In the genomic region with DNA sequence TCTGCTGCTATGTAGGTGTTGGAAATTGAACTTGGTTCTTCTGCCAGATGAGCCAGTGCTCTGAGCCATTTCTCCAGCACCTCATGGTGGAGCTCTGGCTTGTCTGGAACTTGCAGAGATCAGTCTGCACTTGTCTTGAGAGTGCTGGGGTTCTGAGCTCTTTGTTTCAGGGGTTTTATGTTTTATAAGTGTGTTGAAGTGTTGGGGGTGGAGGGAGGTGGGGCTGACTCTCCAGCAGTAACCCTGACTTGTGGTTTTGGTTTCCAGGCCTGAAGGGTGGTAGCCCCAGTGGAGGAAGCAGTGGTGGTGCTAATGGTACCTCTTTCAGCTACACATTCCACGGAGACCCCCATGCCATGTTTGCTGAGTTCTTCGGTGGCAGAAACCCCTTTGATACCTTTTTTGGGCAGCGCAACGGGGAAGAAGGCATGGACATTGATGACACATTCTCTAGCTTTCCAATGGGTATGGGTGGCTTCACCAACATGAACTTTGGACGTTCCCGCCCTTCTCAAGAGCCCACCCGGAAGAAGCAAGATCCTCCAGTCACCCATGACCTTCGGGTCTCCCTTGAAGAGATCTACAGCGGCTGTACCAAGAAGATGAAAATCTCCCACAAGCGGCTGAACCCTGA, we compare ENCODE assay signal across 8 mouse cellular contexts. TPM values are rescaled to one million over a fixed set of nuclear protein-coding genes. Genes with fewer than 3 reads are reported as not detected.
DNase-seq lines count a peak whose midpoint lies in the region; ATAC-seq and TF ChIP-seq lines count a peak whose summit lies in the region.

No protein-coding gene starts in this region.

- H3K9me3 ChIP-seq in neural tube, embryonic 11.5 days (ENCODE audit: control insufficient read depth, low read length), result no peaks in the 10 kb centered on the region
- H3K9me3 ChIP-seq in limb, embryonic 11.5 days (ENCODE audit: control insufficient read depth, low read length), result no peaks in the 10 kb centered on the region

- H3K36me3 ChIP-seq in neural tube, embryonic 11.5 days (ENCODE audit: control insufficient read depth, insufficient read depth, low read length), result peaks cover 13% of the 10 kb centered on the region
- peaks cover 18% of the 10 kb centered on the region for H3K36me3 ChIP-seq in limb, embryonic 11.5 days (ENCODE audit: control insufficient read depth, insufficient read depth, low read length)
- H3K36me3 ChIP-seq in small intestine, adult 2 months (ENCODE audit: control insufficient read depth, insufficient read depth, low read length), result peaks cover 37% of the 10 kb centered on the region

- 94% methylated on average over 10 of the region's 10 CpGs for WGBS in neural tube, embryonic 11.5 days
- 94% methylated on average over 10 of the region's 10 CpGs for WGBS in limb, embryonic 11.5 days
- 77% methylated on average over 10 of the region's 10 CpGs for WGBS in small intestine, adult 2 months

- intact Hi-C loops in left cerebral cortex, postnatal 14 days (cut with DNase I), result no loop called here

- DNase-seq in neural tube, embryonic 11.5 days (ENCODE audit: low spot score), result no peak
- no peak for DNase-seq in neural tube, embryonic 10.5 days (ENCODE audit: extremely low spot score, low spot score)
- DNase-seq in limb, embryonic 11.5 days (ENCODE audit: low spot score), result no peak
- DNase-seq in right cerebral cortex, postnatal 4 days, result no peak
- DNase-seq in embryo, embryonic 10.5 days (ENCODE audit: low spot score), result no peak
- no peak for DNase-seq in left cerebral cortex, postnatal 14 days (ENCODE audit: low spot score in 2 of 2)

- no peak overlapping the region for H3K27ac ChIP-seq in neural tube, embryonic 11.5 days (ENCODE audit: low read depth, low read length)
- H3K27ac ChIP-seq in embryonic fibroblast, embryonic 13.5 days (ENCODE audit: insufficient read depth, low read length), result peak overlapping the region; percentile 92; the same call in 1 of the 2 replicates
- no peak overlapping the region for H3K27ac ChIP-seq in limb, embryonic 11.5 days (replicated peaks; ENCODE audit: low read depth, low read length)
- no peak overlapping the region for H3K27ac ChIP-seq in small intestine, adult 2 months (ENCODE audit: insufficient read depth, low read depth, low read length)

- H3K9ac ChIP-seq in neural tube, embryonic 11.5 days (ENCODE audit: low read length), result peak overlapping the region; percentile 91
- no peak overlapping the region for H3K9ac ChIP-seq in limb, embryonic 11.5 days (ENCODE audit: low read length)

- no peak for TF ChIP-seq POLR2A in embryonic fibroblast, embryonic 13.5 days (IDR thresholded peaks at IDR 0.05; ENCODE audit: low read depth, low read length)
- no peak for TF ChIP-seq POLR2A in small intestine, adult 2 months (IDR thresholded peaks at IDR 0.05; ENCODE audit: low read depth, low read length)

- peak overlapping the region; percentile 70 for H3K4me2 ChIP-seq in neural tube, embryonic 11.5 days (ENCODE audit: low read depth)
- peak overlapping the region; percentile 74 for H3K4me2 ChIP-seq in limb, embryonic 11.5 days (ENCODE audit: low read depth, severe bottlenecking)

- H3K27me3 ChIP-seq in neural tube, embryonic 11.5 days (ENCODE audit: control insufficient read depth, insufficient read depth, low read length), result no peaks in the 10 kb centered on the region
- H3K27me3 ChIP-seq in limb, embryonic 11.5 days (ENCODE audit: control insufficient read depth, insufficient read depth, low read length), result no peaks in the 10 kb centered on the region
- H3K27me3 ChIP-seq in small intestine, adult 2 months (ENCODE audit: control insufficient read depth, insufficient read depth, low read length), result no peaks in the 10 kb centered on the region

- no peak for ATAC-seq in neural tube, embryonic 11.5 days (ENCODE audit: insufficient read depth, low FRiP score, low TSS enrichment)
- no peak for ATAC-seq in limb, embryonic 11.5 days (ENCODE audit: insufficient number of reproducible peaks, low FRiP score, low TSS enrichment, low read depth)

- TF ChIP-seq CTCF in embryonic fibroblast, embryonic 13.5 days (IDR thresholded peaks at IDR 0.05; ENCODE audit: borderline replicate concordance, insufficient read depth, low read length), result no peak
- no peak for TF ChIP-seq CTCF in small intestine, adult 2 months (IDR thresholded peaks at IDR 0.05; ENCODE audit: extremely low read depth, insufficient read length, insufficient replicate concordance, low read depth, low read length)

- peaks cover 17% of the 10 kb centered on the region for H3K4me1 ChIP-seq in neural tube, embryonic 11.5 days (ENCODE audit: control insufficient read depth, insufficient read depth, low read length)
- H3K4me1 ChIP-seq in embryonic fibroblast, embryonic 13.5 days (ENCODE audit: control insufficient read depth, insufficient read depth, low read length), result 0 out of 2 replicates have a peak, but pooled peaks cover 2% of the 10 kb centered on the region
- H3K4me1 ChIP-seq in limb, embryonic 11.5 days (ENCODE audit: control insufficient read depth, insufficient read depth, low read length), result peaks cover 6% of the 10 kb centered on the region
- H3K4me1 ChIP-seq in small intestine, adult 2 months (ENCODE audit: control insufficient read depth, insufficient read depth, insufficient read length, low read length), result peaks cover 10% of the 10 kb centered on the region; the same call in 1 of the 2 replicates

- peak overlapping the region; percentile 83 for H3K4me3 ChIP-seq in neural tube, embryonic 11.5 days (ENCODE audit: low read depth, low read length)
- peak overlapping the region; percentile 93 for H3K4me3 ChIP-seq in embryonic fibroblast, embryonic 13.5 days (ENCODE audit: insufficient read depth, low read length)
- H3K4me3 ChIP-seq in limb, embryonic 11.5 days (ENCODE audit: low read depth, low read length), result peak overlapping the region; percentile 84
- H3K4me3 ChIP-seq in small intestine, adult 2 months (ENCODE audit: low read depth, low read length), result peak overlapping the region; percentile 10; the same call in 1 of the 2 replicates

RNA-seq across cellular contexts. Expression of gene Dnajb1, which starts 1.7 kb away (rescaled TPM):
- 64.9 and 68.9 TPM in 2 replicates for polyA plus RNA-seq in neural tube, embryonic 11.5 days (2014; fragmentation: Nextera tagmentation; extraction: Ambion mirVana)
- polyA plus RNA-seq in embryonic fibroblast, embryonic 13.5 days (2011; ENCODE audit: insufficient read length, low read depth, missing spikeins), result 27.7 and 32.2 TPM in 2 replicates
- 75.6 and 78.2 TPM in 2 replicates for polyA plus RNA-seq in limb, embryonic 11.5 days (2014; fragmentation: Nextera tagmentation; extraction: Ambion mirVana)
- polyA plus RNA-seq in small intestine, adult 2 months (2012; rRNA removed), result 21.1 and 34.0 TPM in 2 replicates
- 10 to 100 TPM; 38.4 to 40.0 TPM for total RNA-seq in left cerebral cortex, postnatal 14 days (2021)

RNA-seq across cellular contexts. Expression of gene Tecr, which starts 1.9 kb away (rescaled TPM):
- polyA plus RNA-seq in neural tube, embryonic 11.5 days (2014; fragmentation: Nextera tagmentation; extraction: Ambion mirVana), result 734 and 760 TPM in 2 replicates
- polyA plus RNA-seq in embryonic fibroblast, embryonic 13.5 days (2011; ENCODE audit: insufficient read length, low read depth, missing spikeins), result 210 and 213 TPM in 2 replicates
- polyA plus RNA-seq in limb, embryonic 11.5 days (2014; fragmentation: Nextera tagmentation; extraction: Ambion mirVana), result 679 and 704 TPM in 2 replicates
- polyA plus RNA-seq in small intestine, adult 2 months (2012; rRNA removed), result 184 and 322 TPM in 2 replicates
- total RNA-seq in left cerebral cortex, postnatal 14 days (2021), result 100 to 1,000 TPM; 587 to 600 TPM

RNA-seq across cellular contexts. Expression of gene Gipc1, which starts 42.8 kb away (rescaled TPM):
- polyA plus RNA-seq in neural tube, embryonic 11.5 days (2014; fragmentation: Nextera tagmentation; extraction: Ambion mirVana), result 174 and 181 TPM in 2 replicates
- polyA plus RNA-seq in embryonic fibroblast, embryonic 13.5 days (2011; ENCODE audit: insufficient read length, low read depth, missing spikeins), result 47.4 and 63.3 TPM in 2 replicates
- polyA plus RNA-seq in limb, embryonic 11.5 days (2014; fragmentation: Nextera tagmentation; extraction: Ambion mirVana), result 163 and 178 TPM in 2 replicates
- 23.4 and 35.5 TPM in 2 replicates for polyA plus RNA-seq in small intestine, adult 2 months (2012; rRNA removed)
- 100 to 1,000 TPM; 104 to 109 TPM for total RNA-seq in left cerebral cortex, postnatal 14 days (2021)

RNA-seq across cellular contexts. Expression of gene Ndufb7, which starts 43.2 kb away (rescaled TPM):
- polyA plus RNA-seq in neural tube, embryonic 11.5 days (2014; fragmentation: Nextera tagmentation; extraction: Ambion mirVana), result 326 and 331 TPM in 2 replicates
- 67.4 and 86.9 TPM in 2 replicates for polyA plus RNA-seq in embryonic fibroblast, embryonic 13.5 days (2011; ENCODE audit: insufficient read length, low read depth, missing spikeins)
- 331 and 339 TPM in 2 replicates for polyA plus RNA-seq in limb, embryonic 11.5 days (2014; fragmentation: Nextera tagmentation; extraction: Ambion mirVana)
- 531 and 683 TPM in 2 replicates for polyA plus RNA-seq in small intestine, adult 2 months (2012; rRNA removed)
- 100 to 1,000 TPM; 141 to 147 TPM for total RNA-seq in left cerebral cortex, postnatal 14 days (2021)

RNA-seq across cellular contexts. Expression of gene Ptger1, which starts 56.8 kb away (rescaled TPM):
- 0.34 and 1.1 TPM in 2 replicates for polyA plus RNA-seq in neural tube, embryonic 11.5 days (2014; fragmentation: Nextera tagmentation; extraction: Ambion mirVana)
- polyA plus RNA-seq in embryonic fibroblast, embryonic 13.5 days (2011; ENCODE audit: insufficient read length, low read depth, missing spikeins), result 2.1 and 2.4 TPM in 2 replicates
- 0.59 and 1.6 TPM in 2 replicates for polyA plus RNA-seq in limb, embryonic 11.5 days (2014; fragmentation: Nextera tagmentation; extraction: Ambion mirVana)
- polyA plus RNA-seq in small intestine, adult 2 months (2012; rRNA removed), result 2.9 and 3.0 TPM in 2 replicates
- 1 to 10 TPM; 1.4 to 1.5 TPM for total RNA-seq in left cerebral cortex, postnatal 14 days (2021)

Comparison
In these comparisons a context has a peak if more than half of its experiments do, and no peak if none do; other contexts are left out.
1. H3K4me3 ChIP-seq: peak in every context shown above with its lines; median percentile 93 in embryonic fibroblast, embryonic 13.5 days; 84 in limb, embryonic 11.5 days; 83 in neural tube, embryonic 11.5 days; 10 in small intestine, adult 2 months.